Comparison of ENCODE assay signal across 29 mouse cellular contexts in the genomic region with DNA sequence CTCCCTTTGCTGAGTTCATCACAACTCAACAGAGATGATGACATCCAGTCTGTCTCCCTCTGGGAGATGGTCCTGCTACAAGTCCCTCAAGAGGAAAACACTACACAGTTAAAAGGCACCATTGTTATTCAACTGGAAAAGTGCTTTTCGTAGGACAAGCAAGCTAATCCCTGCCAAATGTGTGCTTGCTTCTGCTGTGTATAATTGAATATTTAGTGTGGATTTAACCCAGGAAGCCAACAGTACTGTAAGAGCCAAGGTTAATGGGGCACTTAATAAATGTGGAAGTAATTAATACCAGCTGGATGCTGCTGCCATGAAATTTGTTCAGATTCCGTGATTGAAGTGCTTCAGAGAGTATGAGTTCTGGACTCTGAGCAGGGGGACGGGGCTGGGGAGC. TPM values are rescaled to one million over a fixed set of nuclear protein-coding genes. Genes with fewer than 3 reads are reported as not detected.
DNase-seq lines count a peak whose midpoint lies in the region; ATAC-seq and TF ChIP-seq lines count a peak whose summit lies in the region.
"Had no signal": no experiment of that assay in that cellular context is flagged by ENCODE, and none has a peak within 500 bp of the region (broad histone marks: within the 10 kb centered on the region; RNA-seq: fewer than 3 reads in every experiment).

No protein-coding gene starts in this region.

- no peak overlapping the region for H3K27ac ChIP-seq in forebrain, embryonic 14.5 days (ENCODE audit: low read depth, low read length)
- H3K27ac ChIP-seq in forebrain, embryonic 13.5 days: no peak overlapping the region
- H3K27ac ChIP-seq in hindbrain, postnatal 0 days: no peak overlapping the region
- H3K27ac ChIP-seq in hindbrain, embryonic 14.5 days: no peak overlapping the region
- H3K27ac ChIP-seq in neural tube, embryonic 14.5 days (ENCODE audit: low read depth, low read length): 0 out of 2 replicates have a peak overlapping the region, but pooled peaks have one; percentile 1
- H3K27ac ChIP-seq: embryonic facial prominence, embryonic 15.5 days; gastrocnemius, adult 2 months; heart, embryonic 10.5 days; intestine, embryonic 15.5 days; midbrain, embryonic 12.5 days; stomach, embryonic 15.5 days had no signal

- peak; percentile 44 for DNase-seq in forebrain, embryonic 14.5 days (ENCODE audit: low spot score)
- DNase-seq in hindbrain, postnatal 0 days (ENCODE audit: low spot score): no peak
- no peak for DNase-seq in hindbrain, embryonic 14.5 days (ENCODE audit: low spot score)
- peak; percentile 58 for DNase-seq in brain, embryonic 14.5 days (ENCODE audit: low read depth)
- no peak for DNase-seq in spleen, adult 12 weeks (ENCODE audit: low spot score)
- DNase-seq: adrenal gland, postnatal 10 days; cerebellum, adult 8-10 months; cerebellum, postnatal 36 days; embryo, embryonic 11 days; gastrocnemius, adult 2 months; heart, postnatal 4 days; kidney, adult 8-10 months; kidney, postnatal 10 days; left cerebral cortex, postnatal 4 days; lung, adult 18-20 months; lung, postnatal 10 days; retina, postnatal 1 day; thymus, adult 18-20 months; thymus, postnatal 36 days had no signal

- no peaks in the 10 kb centered on the region for H3K27me3 ChIP-seq in forebrain, embryonic 14.5 days (replicated peaks; ENCODE audit: control insufficient read depth, insufficient read depth, low read length)
- H3K27me3 ChIP-seq in forebrain, embryonic 13.5 days: no peaks in the 10 kb centered on the region
- no peaks in the 10 kb centered on the region for H3K27me3 ChIP-seq in hindbrain, postnatal 0 days (ENCODE audit: insufficient read depth, low read length)
- H3K27me3 ChIP-seq in hindbrain, embryonic 14.5 days (ENCODE audit: control insufficient read depth, insufficient read depth, low read length): no peaks in the 10 kb centered on the region
- no peaks in the 10 kb centered on the region for H3K27me3 ChIP-seq in neural tube, embryonic 14.5 days (ENCODE audit: control insufficient read depth, insufficient read depth, low read length)
- H3K27me3 ChIP-seq: embryonic facial prominence, embryonic 15.5 days; intestine, embryonic 15.5 days; midbrain, embryonic 12.5 days; stomach, embryonic 15.5 days had no signal

- H3K9me3 ChIP-seq in forebrain, embryonic 14.5 days (replicated peaks; ENCODE audit: control insufficient read depth, low read length): no peaks in the 10 kb centered on the region
- H3K9me3 ChIP-seq in forebrain, embryonic 13.5 days (replicated peaks): 0 out of 2 replicates have a peak, but pooled peaks cover 5% of the 10 kb centered on the region
- no peaks in the 10 kb centered on the region for H3K9me3 ChIP-seq in hindbrain, postnatal 0 days (ENCODE audit: low read length)
- no peaks in the 10 kb centered on the region for H3K9me3 ChIP-seq in hindbrain, embryonic 14.5 days (ENCODE audit: control insufficient read depth, low read length)
- H3K9me3 ChIP-seq in neural tube, embryonic 14.5 days (ENCODE audit: control insufficient read depth, low read length): no peaks in the 10 kb centered on the region
- H3K9me3 ChIP-seq: embryonic facial prominence, embryonic 15.5 days; heart, embryonic 10.5 days; intestine, embryonic 15.5 days; midbrain, embryonic 12.5 days; stomach, embryonic 15.5 days had no signal

- H3K36me3 ChIP-seq in forebrain, embryonic 14.5 days (ENCODE audit: control insufficient read depth, insufficient read depth, low read length): no peaks in the 10 kb centered on the region
- no peaks in the 10 kb centered on the region for H3K36me3 ChIP-seq in forebrain, embryonic 13.5 days (ENCODE audit: poor library complexity, severe bottlenecking)
- no peaks in the 10 kb centered on the region for H3K36me3 ChIP-seq in hindbrain, postnatal 0 days (ENCODE audit: insufficient read depth, low read length)
- no peaks in the 10 kb centered on the region for H3K36me3 ChIP-seq in hindbrain, embryonic 14.5 days (replicated peaks; ENCODE audit: control insufficient read depth, insufficient read depth)
- no peaks in the 10 kb centered on the region for H3K36me3 ChIP-seq in neural tube, embryonic 14.5 days (ENCODE audit: control insufficient read depth, insufficient read depth, low read length)
- H3K36me3 ChIP-seq: embryonic facial prominence, embryonic 15.5 days; heart, embryonic 10.5 days; intestine, embryonic 15.5 days; midbrain, embryonic 12.5 days; stomach, embryonic 15.5 days had no signal

- ATAC-seq in forebrain, embryonic 14.5 days: no peak
- ATAC-seq in forebrain, embryonic 13.5 days: no peak
- peak; percentile 41; the same call in 1 of the 2 replicates for ATAC-seq in hindbrain, postnatal 0 days
- ATAC-seq in hindbrain, embryonic 14.5 days (ENCODE audit: low FRiP score): no peak
- ATAC-seq in neural tube, embryonic 14.5 days (ENCODE audit: low read depth): no peak
- ATAC-seq: intestine, embryonic 15.5 days had no signal

- TF ChIP-seq CTCF in hindbrain, postnatal 0 days (IDR thresholded peaks at IDR 0.05; ENCODE audit: low read depth): no peak
- no peak for TF ChIP-seq CTCF in brain, embryonic 14.5 days (IDR thresholded peaks at IDR 0.05; ENCODE audit: borderline replicate concordance, extremely low read depth, insufficient read depth, insufficient read length)

- no peak for TF ChIP-seq POLR2A in brain, embryonic 14.5 days (IDR thresholded peaks at IDR 0.05; ENCODE audit: borderline replicate concordance, extremely low read depth, insufficient read depth, insufficient read length, poor library complexity, severe bottlenecking)

- H3K4me1 ChIP-seq in forebrain, embryonic 14.5 days (ENCODE audit: control insufficient read depth, insufficient read depth, low read length): peaks cover 6% of the 10 kb centered on the region
- peaks cover 8% of the 10 kb centered on the region for H3K4me1 ChIP-seq in forebrain, embryonic 13.5 days
- H3K4me1 ChIP-seq in hindbrain, postnatal 0 days (ENCODE audit: insufficient read depth, low read length): peaks cover 2% of the 10 kb centered on the region; the same call in 1 of the 2 replicates
- peaks cover 7% of the 10 kb centered on the region for H3K4me1 ChIP-seq in hindbrain, embryonic 14.5 days (replicated peaks; ENCODE audit: control insufficient read depth, insufficient read depth, low read length)
- peaks cover 5% of the 10 kb centered on the region for H3K4me1 ChIP-seq in neural tube, embryonic 14.5 days (ENCODE audit: control insufficient read depth, insufficient read depth, low read length)
- H3K4me1 ChIP-seq: embryonic facial prominence, embryonic 15.5 days; heart, embryonic 10.5 days had no signal

- H3K4me2 ChIP-seq in forebrain, embryonic 14.5 days (ENCODE audit: low read length): no peak overlapping the region
- H3K4me2 ChIP-seq in forebrain, embryonic 13.5 days: no peak overlapping the region
- no peak overlapping the region for H3K4me2 ChIP-seq in hindbrain, postnatal 0 days (ENCODE audit: low read depth, low read length)
- no peak overlapping the region for H3K4me2 ChIP-seq in hindbrain, embryonic 14.5 days (replicated peaks)
- no peak overlapping the region for H3K4me2 ChIP-seq in neural tube, embryonic 14.5 days (ENCODE audit: low read depth, low read length)
- H3K4me2 ChIP-seq: embryonic facial prominence, embryonic 15.5 days; intestine, embryonic 15.5 days; liver, embryonic 11.5 days; midbrain, embryonic 12.5 days; stomach, embryonic 15.5 days had no signal

- no peak overlapping the region for H3K9ac ChIP-seq in forebrain, embryonic 14.5 days (ENCODE audit: low read length)
- H3K9ac ChIP-seq in forebrain, embryonic 13.5 days: no peak overlapping the region
- no peak overlapping the region for H3K9ac ChIP-seq in hindbrain, postnatal 0 days (replicated peaks; ENCODE audit: low read length)
- no peak overlapping the region for H3K9ac ChIP-seq in hindbrain, embryonic 14.5 days
- no peak overlapping the region for H3K9ac ChIP-seq in neural tube, embryonic 14.5 days (replicated peaks; ENCODE audit: low read depth, low read length)
- H3K9ac ChIP-seq: embryonic facial prominence, embryonic 15.5 days; intestine, embryonic 15.5 days; midbrain, embryonic 12.5 days; stomach, embryonic 15.5 days had no signal

- H3K4me3 ChIP-seq in forebrain, embryonic 14.5 days (ENCODE audit: low read depth, low read length): no peak overlapping the region
- no peak overlapping the region for H3K4me3 ChIP-seq in forebrain, embryonic 13.5 days
- H3K4me3 ChIP-seq in hindbrain, postnatal 0 days (ENCODE audit: low read length): no peak overlapping the region
- no peak overlapping the region for H3K4me3 ChIP-seq in hindbrain, embryonic 14.5 days (replicated peaks; ENCODE audit: low read length)
- no peak overlapping the region for H3K4me3 ChIP-seq in neural tube, embryonic 14.5 days (ENCODE audit: low read depth, low read length)
- H3K4me3 ChIP-seq: embryonic facial prominence, embryonic 15.5 days; gastrocnemius, adult 2 months; heart, embryonic 10.5 days; intestine, embryonic 15.5 days; midbrain, embryonic 12.5 days; stomach, embryonic 15.5 days had no signal

- WGBS in forebrain, embryonic 14.5 days: 39% methylated on average over 3 of the region's 3 CpGs
- 43% methylated on average over 3 of the region's 3 CpGs for WGBS in forebrain, embryonic 13.5 days
- WGBS in hindbrain, postnatal 0 days: 42% methylated on average over 3 of the region's 3 CpGs
- 51% methylated on average over 3 of the region's 3 CpGs for WGBS in hindbrain, embryonic 14.5 days
- WGBS in neural tube, embryonic 14.5 days: 54% methylated on average over 3 of the region's 3 CpGs

RNA-seq across cellular contexts. Expression of gene Ghrh, which starts 6.8 kb away (rescaled TPM):
- polyA plus RNA-seq in forebrain, embryonic 14.5 days (2014; fragmentation: Nextera tagmentation; extraction: Ambion mirVana): 1.1 and 2.5 TPM in 2 replicates
- 2.5 TPM in 2 replicates for polyA plus RNA-seq in forebrain, embryonic 13.5 days (2015; fragmentation: Nextera tagmentation; extraction: Ambion mirVana)
- total RNA-seq in hindbrain, postnatal 0 days (2014; rRNA removed): not detected in 2 replicates
- polyA plus RNA-seq in hindbrain, postnatal 0 days (2015; fragmentation: Nextera tagmentation; extraction: Ambion mirVana): 1.0 and 1.7 TPM in 2 replicates
- 0.58 and 0.94 TPM in 2 replicates for polyA plus RNA-seq in hindbrain, embryonic 14.5 days (2014; fragmentation: Nextera tagmentation; extraction: Ambion mirVana)
- 2.1 and 2.8 TPM in 2 replicates for polyA plus RNA-seq in brain, embryonic 14.5 days (2012; rRNA removed)
- not detected in 2 replicates for polyA plus RNA-seq in neural tube, embryonic 14.5 days (2014; fragmentation: Nextera tagmentation; extraction: Ambion mirVana)
- total RNA-seq: adrenal gland, postnatal 10 days; gastrocnemius, adult 2 months; heart, postnatal 4 days; layer of hippocampus, postnatal 10 days; left cerebral cortex, postnatal 4 days had no signal
- polyA plus RNA-seq: embryonic facial prominence, embryonic 15.5 days; heart, embryonic 10.5 days; heart, embryonic 16.5 days; liver, embryonic 11.5 days had no signal

RNA-seq across cellular contexts. Expression of gene Manbal, which starts 13.3 kb away (rescaled TPM):
- polyA plus RNA-seq in forebrain, embryonic 14.5 days (2014; fragmentation: Nextera tagmentation; extraction: Ambion mirVana): 72.7 and 78.5 TPM in 2 replicates
- 89.9 and 95.2 TPM in 2 replicates for polyA plus RNA-seq in forebrain, embryonic 13.5 days (2015; fragmentation: Nextera tagmentation; extraction: Ambion mirVana)
- 69.6 and 74.4 TPM in 2 replicates for total RNA-seq in hindbrain, postnatal 0 days (2014; rRNA removed)
- 133 and 135 TPM in 2 replicates for polyA plus RNA-seq in hindbrain, postnatal 0 days (2015; fragmentation: Nextera tagmentation; extraction: Ambion mirVana)
- polyA plus RNA-seq in hindbrain, embryonic 14.5 days (2014; fragmentation: Nextera tagmentation; extraction: Ambion mirVana): 53.3 and 58.1 TPM in 2 replicates
- polyA plus RNA-seq in brain, embryonic 14.5 days (2012; rRNA removed): 80.2 and 93.0 TPM in 2 replicates
- 51.5 and 58.5 TPM in 2 replicates for polyA plus RNA-seq in neural tube, embryonic 14.5 days (2014; fragmentation: Nextera tagmentation; extraction: Ambion mirVana)

Comparison
In these comparisons a context has a peak if more than half of its experiments do, and no peak if none do; other contexts are left out.
1. DNase-seq: peak in forebrain, embryonic 14.5 days (single experiment) and brain, embryonic 14.5 days (single experiment); none in hindbrain, postnatal 0 days (single experiment), hindbrain, embryonic 14.5 days (single experiment) and spleen, adult 12 weeks (single experiment).